Mouse (Mus musculus) gastrocnemius, postnatal 4 days (tissue): Measurements from ENCODE around the gene Ctnna3. TPM values are rescaled to one million over a fixed set of nuclear protein-coding genes. Genes with fewer than 3 reads are reported as not detected.

Source experiments
- DNase-seq, 2 experiments: peaks; one replicate each; pipeline ENCODE4 v3.0.0; 2021 to 2022; ENCODE audit warnings: low spot score in 2 of 2, mixed read lengths in 2 of 2
- total RNA-seq, 2 experiments: library from RNA; stranded (reverse); gene quantifications; 2 replicates each; pipeline ENCODE4 v1.2.3; 2021

Ctnna3 gene
- total RNA-seq, 2 experiments from 2014 or later: 25.3 to 27.7 TPM

GRCm38 (mm10) chr10:63689233-63689632 is 259.3 kb downstream of the Ctnna3 start:
- no peak for DNase-seq

DNA sequence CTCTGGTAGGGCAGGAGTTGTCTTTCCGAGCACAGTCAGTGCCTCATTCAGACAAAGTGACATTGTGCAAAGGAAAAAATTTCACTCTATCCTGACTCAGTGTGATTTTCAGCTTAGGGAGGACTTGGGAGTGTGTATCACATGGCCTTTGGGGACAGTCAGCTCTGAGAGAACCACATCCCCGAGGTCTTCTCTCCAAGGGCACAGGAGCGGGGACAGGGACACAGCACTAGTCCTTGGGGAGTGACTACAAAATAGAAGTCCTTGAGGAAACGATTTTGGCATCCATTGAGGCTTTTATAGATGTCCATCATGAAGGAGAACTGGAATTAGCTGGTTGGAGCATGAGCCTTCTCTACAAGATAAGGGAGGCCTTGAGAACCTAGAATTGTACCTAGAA is 259.8 kb downstream of the Ctnna3 start:
- no peak for DNase-seq

DNA sequence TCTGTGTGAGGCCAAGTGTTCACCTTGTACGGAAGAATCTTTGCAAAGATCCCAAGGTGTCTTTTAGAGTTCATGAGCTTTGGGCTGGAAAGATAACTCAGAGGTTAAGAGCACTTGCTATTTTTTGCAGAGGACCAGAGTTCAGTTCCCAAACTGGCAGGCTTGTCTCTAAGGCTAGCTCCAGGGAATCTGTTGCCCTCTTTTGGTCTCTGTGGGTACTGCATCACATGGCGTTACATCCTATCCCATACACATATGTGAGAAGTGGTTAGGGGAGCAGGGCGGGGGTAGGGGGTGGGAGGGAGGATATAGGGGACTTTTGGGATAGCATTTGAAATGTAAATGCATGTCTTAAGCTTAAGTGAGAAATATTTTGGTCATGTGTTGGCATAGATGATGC is 262.1 kb downstream of the Ctnna3 start:
- no peak for DNase-seq

DNA sequence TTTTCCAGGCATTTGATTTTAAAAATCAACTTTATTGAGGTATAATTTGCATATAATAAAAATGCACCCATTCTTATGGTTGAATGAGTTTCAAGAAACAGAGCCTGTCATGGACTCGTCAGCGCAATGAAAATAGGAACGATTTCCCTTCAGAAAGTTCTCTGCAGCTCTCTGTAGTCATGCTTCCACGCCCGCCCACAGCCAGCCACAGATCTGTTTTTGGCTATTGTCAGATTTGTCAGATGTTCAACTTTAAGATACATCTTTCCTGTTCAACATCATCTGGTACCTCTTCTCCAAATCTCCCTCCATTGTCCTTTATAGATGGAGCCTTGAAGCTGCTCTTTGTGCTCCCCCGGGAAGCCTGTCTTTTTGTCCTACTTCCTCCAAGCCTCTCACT is 280.3 kb downstream of the Ctnna3 start:
- DNase-seq: no peak

GRCm38 (mm10) chr10:63712530-63712929 is 282.6 kb downstream of the Ctnna3 start:
- no peak for DNase-seq

DNA sequence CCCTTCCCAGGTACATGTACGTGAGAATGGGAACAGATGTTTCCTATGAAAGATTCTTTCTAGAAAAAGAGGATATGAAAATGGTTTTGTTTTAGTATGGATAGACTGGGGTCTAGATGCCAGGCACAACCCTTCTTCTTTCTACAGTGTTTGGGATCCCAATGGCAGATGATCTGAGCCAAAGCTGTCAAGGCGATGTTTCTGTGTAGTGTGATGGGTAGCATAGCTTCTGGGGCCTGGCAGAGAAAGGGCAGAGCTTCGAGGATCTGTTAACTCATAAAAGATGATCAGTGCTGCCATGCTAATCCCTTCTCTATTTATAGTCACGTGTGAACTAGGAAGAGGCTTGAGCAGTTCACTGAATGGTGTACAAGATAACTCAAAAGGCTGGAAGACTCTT is 284.3 kb downstream of the Ctnna3 start:
- no peak for DNase-seq

DNA sequence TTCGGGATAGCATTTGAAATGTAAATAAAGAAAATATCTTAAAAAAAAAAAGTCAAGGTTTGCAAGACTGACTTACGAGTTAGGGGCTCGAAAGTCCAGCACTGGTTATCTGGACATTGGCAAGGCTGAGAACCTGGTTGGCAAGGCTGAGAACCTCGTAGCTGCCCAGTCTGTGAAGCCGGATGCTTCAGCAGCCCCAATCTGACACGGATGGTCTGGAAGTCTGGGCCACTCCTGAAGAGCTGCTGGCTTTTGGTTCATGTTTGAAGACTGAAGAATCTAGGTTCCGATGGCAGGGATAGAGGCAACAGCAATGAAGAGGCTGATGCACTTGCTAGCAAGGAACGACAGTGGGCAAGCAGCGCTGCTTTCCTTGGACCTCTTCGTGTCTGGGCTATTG is 339.0 kb downstream of the Ctnna3 start:
- peak in 1 of 2 experiments; percentile 6 for DNase-seq

GRCm38 (mm10) chr10:63771656-63772055 is 341.8 kb downstream of the Ctnna3 start:
- no peak for DNase-seq

GRCm38 (mm10) chr10:63772074-63772473 is 342.2 kb downstream of the Ctnna3 start:
- no peak for DNase-seq

DNA sequence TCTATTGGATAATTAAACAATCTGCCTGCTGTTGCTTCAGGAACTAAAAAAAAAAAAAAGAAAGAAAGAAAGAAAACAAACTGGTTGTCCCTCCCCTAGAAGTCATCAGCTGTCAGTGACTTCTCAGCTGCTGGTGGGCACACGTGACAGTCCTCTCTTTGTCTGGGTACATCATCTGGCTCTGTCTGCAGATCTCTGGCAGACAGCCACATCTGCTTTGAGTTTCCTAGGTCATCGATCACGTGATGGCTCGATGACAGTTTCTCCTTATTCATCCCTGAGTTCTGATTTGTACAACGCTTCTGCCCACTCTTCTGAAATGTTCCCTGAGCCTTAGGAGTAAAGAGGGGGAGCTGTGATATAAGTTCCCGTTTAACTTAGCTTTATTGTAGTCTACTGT is 352.1 kb downstream of the Ctnna3 start:
- no peak for DNase-seq

- DNase-seq: no peak
Observed at GRCm38 (mm10) chr10:63784808-63785535, 355.1 kb downstream of the Ctnna3 start.

DNA sequence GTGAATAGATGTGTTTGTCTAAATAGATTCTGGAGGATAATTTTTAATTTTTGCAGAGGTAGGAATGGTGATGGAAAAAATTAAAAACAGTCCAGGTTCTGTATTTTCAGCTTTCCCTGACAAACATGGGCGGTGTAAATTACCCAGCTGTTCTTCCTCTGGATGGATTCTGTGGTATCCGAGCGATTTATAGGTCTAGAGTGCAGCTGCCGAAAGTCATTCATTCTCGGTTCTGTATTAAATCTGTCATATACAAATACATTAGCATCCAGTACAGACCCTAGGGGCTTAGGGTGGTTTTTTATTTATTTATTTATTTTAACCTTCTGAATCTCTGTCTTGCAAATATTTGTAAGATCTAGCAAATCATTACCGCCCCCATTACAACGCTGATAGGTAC is 356.5 kb downstream of the Ctnna3 start:
- no peak for DNase-seq

DNA sequence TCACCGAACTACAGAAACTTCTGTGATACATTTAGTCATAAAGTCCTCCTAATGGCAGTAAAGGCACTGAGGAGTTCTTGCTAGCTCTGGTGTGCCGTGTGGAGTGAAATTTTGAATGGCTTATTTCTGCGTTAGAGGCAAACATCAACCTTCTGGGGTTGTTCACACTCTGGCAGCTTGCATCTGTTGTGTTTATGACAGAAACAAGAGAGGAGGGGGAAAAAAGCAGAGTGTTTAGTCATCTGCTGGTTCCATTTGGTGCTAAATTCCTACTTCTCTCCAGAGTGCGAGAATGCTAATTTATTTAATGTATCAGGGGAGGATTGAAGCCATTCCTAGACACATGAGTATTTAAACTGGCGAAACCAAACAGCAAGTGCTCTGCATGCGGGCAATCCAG is 374.0 kb downstream of the Ctnna3 start:
- DNase-seq: no peak

GRCm38 (mm10) chr10:63805551-63805950 is 375.7 kb downstream of the Ctnna3 start:
- DNase-seq: no peak

- no peak for DNase-seq
Observed at GRCm38 (mm10) chr10:63806254-63806653, 376.4 kb downstream of the Ctnna3 start.

DNA sequence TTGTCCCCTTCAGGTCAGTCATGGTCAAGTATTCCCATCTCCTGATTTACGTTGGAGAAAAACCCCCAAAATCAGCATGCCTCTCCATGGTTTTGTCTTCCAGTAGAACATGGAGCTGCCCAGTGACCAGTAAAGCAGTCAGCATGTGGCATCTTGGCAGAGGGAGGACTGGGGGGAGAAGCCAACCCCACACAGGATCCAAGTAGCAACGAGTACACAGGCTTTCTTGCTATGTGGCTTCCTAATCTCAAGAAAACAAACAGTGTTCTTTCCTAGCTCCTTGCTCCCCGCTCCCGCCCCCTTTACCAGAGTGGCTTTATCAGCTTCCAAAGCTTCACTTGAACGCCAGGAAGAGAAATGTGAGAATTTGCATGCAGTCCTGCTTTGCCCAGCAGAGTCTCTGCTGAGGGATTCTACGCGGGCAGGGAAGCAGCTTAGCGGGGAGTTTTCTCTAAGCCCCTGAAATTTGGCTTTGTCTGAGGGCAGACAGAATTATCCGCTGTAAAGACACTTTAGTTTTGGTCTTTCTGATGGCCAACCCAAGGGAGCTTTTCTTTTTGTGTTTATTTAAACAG is 380.2 kb downstream of the Ctnna3 start:
- DNase-seq: no peak

DNA sequence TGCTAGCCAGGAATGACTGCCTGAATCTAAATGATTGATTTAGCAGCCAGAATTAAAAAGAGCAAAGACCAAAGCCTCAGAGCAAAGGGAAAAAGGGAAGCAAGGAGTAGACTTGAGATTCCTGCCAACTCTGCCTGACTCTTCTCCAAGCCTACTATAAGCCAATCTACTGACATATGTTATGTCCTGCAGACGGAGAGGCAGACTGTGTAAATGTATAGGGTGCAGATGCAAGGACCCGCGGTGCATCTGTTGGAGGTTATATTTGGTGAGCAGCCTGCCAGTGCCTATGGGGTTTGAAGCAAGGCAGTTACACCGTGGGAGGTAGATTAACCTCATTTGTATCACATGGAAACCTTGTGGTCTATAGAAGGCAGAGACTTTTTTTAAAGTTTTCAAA is 409.1 kb downstream of the Ctnna3 start:
- no peak for DNase-seq

DNA sequence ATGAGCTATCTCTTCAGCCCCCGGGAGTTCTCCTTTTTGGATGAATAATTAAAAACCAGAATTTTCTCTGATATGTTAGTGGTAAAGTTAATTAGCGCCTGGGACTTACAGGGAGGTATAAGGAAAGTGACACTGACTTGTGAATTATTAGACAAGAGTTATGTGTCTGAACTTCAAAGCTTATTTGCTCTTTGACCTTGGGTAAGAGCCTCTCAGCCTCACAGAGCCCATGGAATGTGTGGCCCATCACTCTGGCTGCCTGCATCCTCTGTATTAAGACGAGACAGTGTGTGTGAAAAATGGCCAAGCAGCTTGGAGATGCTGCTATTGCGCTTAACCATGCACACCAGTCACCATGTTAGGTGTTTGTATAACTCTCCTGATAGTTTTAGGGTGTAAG is 422.0 kb downstream of the Ctnna3 start:
- DNase-seq: no peak

- DNase-seq: no peak
Observed at GRCm38 (mm10) chr10:63869123-63869522, 439.2 kb downstream of the Ctnna3 start.

DNA sequence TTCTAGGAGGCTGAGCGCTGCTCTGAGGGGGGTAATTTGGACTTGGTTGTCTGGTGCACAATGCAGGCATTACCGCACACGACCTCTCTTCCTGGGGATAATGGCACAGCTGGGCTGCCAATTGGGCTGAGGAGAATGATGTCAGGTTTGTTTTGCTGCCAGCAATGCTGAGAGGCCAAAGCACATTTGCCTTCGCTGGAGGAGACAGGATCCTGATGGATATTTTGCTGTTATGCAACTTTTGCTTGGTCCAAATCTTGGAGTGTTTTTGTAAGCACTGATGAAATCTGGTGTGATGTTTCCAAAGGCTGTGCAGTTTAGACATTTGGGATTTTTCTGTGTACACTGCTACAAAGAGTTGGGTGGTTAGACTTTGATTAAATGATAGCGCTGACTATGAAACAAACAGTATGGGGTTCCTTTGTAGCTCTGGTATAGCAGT is 450.6 kb downstream of the Ctnna3 start:
- DNase-seq: no peak

DNA sequence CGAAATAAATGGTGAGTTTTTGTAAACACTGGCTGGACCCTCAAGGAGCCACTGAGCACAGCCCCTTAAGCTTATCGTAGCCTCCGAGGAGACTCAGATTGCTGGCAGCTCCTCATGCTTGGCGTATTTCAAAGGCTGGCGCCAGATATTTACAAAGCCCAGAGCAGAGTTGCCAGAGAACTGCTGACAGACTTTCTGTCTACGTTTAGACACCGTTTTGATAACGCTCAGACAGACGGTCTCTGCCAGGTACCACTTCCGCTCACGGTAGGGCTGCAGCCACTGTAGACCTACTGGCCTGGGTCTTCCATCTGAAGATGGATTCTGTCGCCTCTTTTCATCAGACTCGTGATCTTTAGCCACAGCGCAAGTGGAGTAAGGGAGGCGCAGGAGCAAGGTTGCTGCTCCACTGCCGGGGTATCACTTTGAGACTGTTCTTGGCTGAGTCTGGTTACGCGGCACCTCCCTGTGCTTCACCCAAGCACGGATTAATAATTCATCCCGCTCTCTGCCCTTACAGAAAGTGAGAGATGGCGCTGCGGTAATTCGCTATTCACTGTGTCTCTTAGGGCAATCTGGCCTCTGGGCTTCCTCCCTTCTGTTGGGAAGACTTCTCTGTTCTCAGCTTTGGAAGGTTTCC is 456.7 kb downstream of the Ctnna3 start:
- no peak for DNase-seq

GRCm38 (mm10) chr10:63894612-63895011 is 464.7 kb downstream of the Ctnna3 start:
- DNase-seq: no peak

DNA sequence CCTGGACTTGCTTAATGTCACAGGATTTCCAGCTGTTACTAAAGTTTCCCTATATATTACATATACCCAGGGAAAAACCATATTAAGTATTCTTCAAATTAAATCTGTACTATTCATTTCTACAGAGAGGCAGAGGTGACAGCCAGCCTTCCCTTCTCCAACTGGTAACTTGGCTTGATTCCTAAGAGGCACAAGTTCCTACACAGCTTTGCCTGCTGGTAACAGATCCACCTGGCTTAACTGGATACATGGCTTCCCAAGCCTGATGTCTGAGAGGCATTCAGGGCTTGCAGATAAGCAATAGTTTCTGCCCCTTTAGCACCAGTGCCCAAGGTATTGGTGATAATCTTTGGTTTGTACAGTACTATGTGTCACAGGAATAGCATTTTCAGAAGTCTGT is 470.0 kb downstream of the Ctnna3 start:
- no peak for DNase-seq
